Mouse (Mus musculus) forebrain, embryonic 16.5 days (tissue): ENCODE results near the gene Tnfrsf12a. TPM values are rescaled to one million over a fixed set of nuclear protein-coding genes. Genes with fewer than 3 reads are reported as not detected.

Experiments
- ATAC-seq: fragments of 200-750 bp; cut with Nextera tagmentation; 2 replicates; pipeline ENCODE4 v1.8.0; 2017; ENCODE audit warnings: mild to moderate bottlenecking, moderate library complexity
- H3K27ac ChIP-seq: fragments of 300-500 bp; sonication (generic); 2 replicates; pipeline ENCODE4 v1.5.1; 2014; ENCODE audit warnings: low read length, control low read depth
- H3K27me3 ChIP-seq: fragments of 300-500 bp; sonication (generic); replicated peaks from 2 replicates; pipeline ENCODE4 v1.6.1; 2014; ENCODE audit warnings: low read length; ENCODE audit not compliant: control insufficient read depth, insufficient read depth
- H3K36me3 ChIP-seq: fragments of 300-500 bp; sonication (generic); 2 replicates; pipeline ENCODE4 v1.6.1; 2014; ENCODE audit not compliant: control insufficient read depth, insufficient read depth
- H3K4me1 ChIP-seq: fragments of 300-500 bp; sonication (generic); replicated peaks from 2 replicates; pipeline ENCODE4 v1.6.1; 2014; ENCODE audit warnings: low read length; ENCODE audit not compliant: control insufficient read depth, insufficient read depth
- H3K4me2 ChIP-seq: fragments of 300-500 bp; sonication (generic); 2 replicates; pipeline ENCODE4 v1.6.1; 2014; ENCODE audit warnings: mild to moderate bottlenecking, low read length, control low read depth
- H3K4me3 ChIP-seq: fragments of 300-500 bp; sonication (generic); replicated peaks from 2 replicates; pipeline ENCODE4 v1.5.1; 2014; ENCODE audit warnings: mild to moderate bottlenecking, low read length, control low read depth
- H3K9ac ChIP-seq: fragments of 300-500 bp; sonication (generic); replicated peaks from 2 replicates; pipeline ENCODE4 v1.6.1; 2014; ENCODE audit warnings: low read depth, low read length, control low read depth
- H3K9me3 ChIP-seq: fragments of 300-500 bp; sonication (generic); 2 replicates; pipeline ENCODE4 v1.6.1; 2016; ENCODE audit warnings: low read length; ENCODE audit not compliant: control insufficient read depth
- WGBS: fragments of 180-500 bp; shearing (Covaris S2); extraction: QIAGEN DNeasy Blood & Tissue Kit; methylation state at CpG from one replicate; pipeline ENCODE4 v1.1.7; 2014; 5-methylcytosine and 5-hydroxymethylcytosine counted together
- polyA plus RNA-seq: library from polyadenylated mRNA; unstranded; fragments of >200 nt; fragmentation: Nextera tagmentation; extraction: Ambion mirVana; gene quantifications from 2 replicates; pipeline ENCODE4 v1.2.1, GENCODE M21; 2015

The Tnfrsf12a gene
- polyA plus RNA-seq = 2.9 and 4.8 TPM in 2 replicates

- H3K4me3 ChIP-seq = peak within 1 kb of the TSS; percentile 58
Measured at GRCm38 (mm10) chr17:23677236-23677679, at the start of gene Tnfrsf12a. Tnfrsf12a (minus strand) TSS chr17:23677468.

DNA sequence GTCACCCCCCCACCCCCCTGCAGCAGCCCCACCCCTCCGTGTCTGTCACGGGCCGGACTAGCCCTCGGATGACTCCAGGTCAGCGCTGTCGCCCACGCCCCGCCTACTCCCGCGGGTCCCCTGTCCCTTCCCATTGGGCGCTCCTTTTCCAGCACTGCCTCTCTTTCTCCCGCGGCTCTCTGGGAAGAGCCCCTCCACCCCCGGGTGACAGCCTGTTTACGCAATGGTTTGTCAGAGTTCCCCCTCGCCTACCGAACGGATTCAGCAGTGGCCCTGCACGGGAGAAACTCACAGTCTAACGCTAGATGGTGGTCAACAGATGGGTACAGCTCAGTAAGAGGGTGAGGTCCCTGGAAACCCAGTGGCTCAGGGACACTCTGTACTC lies 49.5 kb upstream of the Tnfrsf12a start:
- Histone ChIP-seq H3K4me1 (peaks cover 6% of the 10 kb centered on the region; the same call in 1 of the 2 replicates), H3K4me2 (peak overlapping the region; percentile 82), H3K27ac (peak overlapping the region; percentile 34; the same call in 1 of the 2 replicates), H3K4me3 (peak overlapping the region; percentile 65), H3K9ac (peak overlapping the region; percentile 55), H3K9me3 (no peaks in the 10 kb centered on the region), H3K27me3 (no peaks in the 10 kb centered on the region), H3K36me3 (no peaks in the 10 kb centered on the region)
- peak; percentile 78 for ATAC-seq
- WGBS = 1% methylated on average over 20 of the region's 20 CpGs

More at GRCm38 (mm10) chr17:23677236-23677679, at the start of gene Tnfrsf12a:
- ATAC-seq = peak; percentile 29; the same call in 1 of the 2 replicates
- Histone ChIP-seq H3K27ac (no peak within 1 kb of the TSS), H3K4me2 (peak within 1 kb of the TSS; percentile 90), H3K36me3 (no peaks in the 10 kb centered on the region), H3K27me3 (peaks cover 41% of the 10 kb centered on the region), H3K4me1 (peaks cover 34% of the 10 kb centered on the region), H3K9ac (peak within 1 kb of the TSS; percentile 59), H3K9me3 (no peaks in the 10 kb centered on the region)
- under 1% methylated on average over 34 of the region's 34 CpGs for WGBS

- peak within 1 kb of the TSS; percentile 34; the same call in 1 of the 2 replicates for H3K27ac ChIP-seq
- H3K27me3 ChIP-seq = no peaks in the 10 kb centered on the region
- 1% methylated on average over 68 of the region's 73 CpGs for WGBS
- H3K4me2 ChIP-seq = peak within 1 kb of the TSS; percentile 82
- H3K9me3 ChIP-seq = no peaks in the 10 kb centered on the region
- peaks cover 6% of the 10 kb centered on the region; the same call in 1 of the 2 replicates for H3K4me1 ChIP-seq
- H3K4me3 ChIP-seq = peak within 1 kb of the TSS; percentile 65
- peak within 1 kb of the TSS; percentile 55 for H3K9ac ChIP-seq
- no peaks in the 10 kb centered on the region for H3K36me3 ChIP-seq
- ATAC-seq = peak; percentile 96
Measured at GRCm38 (mm10) chr17:23725999-23726757, 48.9 kb upstream of the Tnfrsf12a start, which contains the start of gene Pkmyt1. Pkmyt1 (plus strand) TSS chr17:23726336.

DNA sequence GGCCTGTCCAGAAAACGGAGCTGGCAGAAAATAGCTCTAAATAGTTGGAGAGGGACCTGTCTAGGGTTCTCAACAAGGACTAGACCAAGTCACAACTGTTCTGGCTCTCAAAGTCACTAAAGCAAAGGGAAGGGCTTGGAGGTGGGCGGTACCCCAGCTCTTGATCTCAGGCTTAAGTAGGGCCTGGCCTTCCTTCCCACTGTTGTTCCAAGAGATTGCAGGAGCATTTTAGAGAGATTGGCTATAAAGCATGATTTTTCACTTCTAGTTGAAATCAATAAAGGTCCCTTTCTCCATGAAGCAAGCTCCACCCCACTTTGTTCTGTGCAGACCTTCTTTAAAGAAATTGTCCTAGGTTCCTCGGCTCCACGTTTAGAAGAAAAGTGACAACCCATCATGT lies 48.2 kb upstream of the Tnfrsf12a start:
- Histone ChIP-seq H3K4me1 (peaks cover 6% of the 10 kb centered on the region; the same call in 1 of the 2 replicates), H3K4me3 (peak overlapping the region; percentile 65), H3K36me3 (no peaks in the 10 kb centered on the region), H3K9me3 (no peaks in the 10 kb centered on the region), H3K27ac (no peak overlapping the region), H3K27me3 (no peaks in the 10 kb centered on the region), H3K9ac (peak overlapping the region; percentile 43), H3K4me2 (peak overlapping the region; percentile 82)
- WGBS = 67% methylated on average over 4 of the region's 4 CpGs
- no peak for ATAC-seq

DNA sequence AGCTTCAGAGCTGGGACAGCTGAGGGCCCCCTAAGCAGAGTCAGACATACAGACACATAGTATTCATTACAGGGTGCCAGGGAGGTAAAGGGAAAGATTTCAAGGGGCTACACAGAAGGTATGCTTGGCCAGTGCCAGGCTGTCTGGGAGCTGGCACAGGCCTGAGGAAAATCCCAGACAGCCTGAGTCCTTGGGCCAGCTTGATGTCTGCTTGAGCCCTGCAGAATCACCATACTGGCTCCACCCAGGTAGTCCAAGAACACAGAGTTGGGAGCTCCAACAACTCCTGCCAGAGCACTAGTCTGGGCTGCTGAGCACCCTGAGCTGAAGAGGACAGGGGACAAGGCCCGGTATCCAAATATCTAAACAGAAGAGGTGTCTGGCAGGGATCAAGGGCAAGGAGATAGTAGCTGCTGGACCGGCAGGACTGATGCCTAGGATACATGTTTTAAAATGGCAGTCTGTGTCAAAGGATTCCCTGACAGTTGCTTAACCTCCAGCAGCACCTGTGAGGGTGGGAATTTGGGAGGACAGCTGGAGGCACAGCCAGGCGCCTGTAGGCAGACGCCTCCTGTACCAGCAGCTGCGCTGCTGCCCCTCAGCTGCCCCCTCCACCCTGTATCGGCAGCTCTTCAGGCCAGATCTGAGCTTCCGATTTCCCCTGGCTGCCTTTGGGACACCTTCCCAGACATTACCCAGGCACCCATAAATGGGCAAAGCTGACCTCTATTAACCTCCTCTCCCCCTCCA lies 45.3 kb upstream of the Tnfrsf12a start, which contains the start of gene 1520401A03Rik:
TSS of gene 1520401A03Rik (minus strand) at position 408 of the 750 bp plus-strand sequence.
- 81% methylated on average over 7 of the region's 7 CpGs for WGBS
- no peak within 1 kb of the TSS for H3K4me3 ChIP-seq
- H3K4me2 ChIP-seq = no peak within 1 kb of the TSS
- no peak for ATAC-seq
- peaks cover 6% of the 10 kb centered on the region; the same call in 1 of the 2 replicates for H3K4me1 ChIP-seq
- H3K9me3 ChIP-seq = no peaks in the 10 kb centered on the region
- no peak within 1 kb of the TSS for H3K9ac ChIP-seq
- no peak within 1 kb of the TSS for H3K27ac ChIP-seq
- H3K27me3 ChIP-seq = no peaks in the 10 kb centered on the region; the same call in 1 of the 2 replicates
- H3K36me3 ChIP-seq = no peaks in the 10 kb centered on the region

DNA sequence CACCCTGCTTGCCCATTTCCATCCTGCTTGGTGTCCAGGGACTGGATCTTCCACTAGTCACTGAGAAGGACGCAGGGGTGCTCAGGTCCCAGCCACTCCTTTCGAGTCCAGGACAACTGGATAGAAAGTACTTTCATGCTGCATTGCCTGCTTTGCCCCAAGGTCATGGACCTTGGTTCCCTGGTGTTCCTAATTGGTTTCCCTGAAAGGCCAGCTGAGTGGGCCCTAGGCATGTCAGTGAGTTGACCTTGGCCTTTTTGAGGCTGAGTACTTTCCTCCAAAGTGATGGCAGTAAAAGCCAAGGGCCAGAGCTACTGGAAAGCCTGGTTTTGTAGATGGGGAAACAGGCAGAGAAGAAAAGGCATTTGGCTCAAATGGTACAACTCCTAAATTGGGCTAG lies 44.6 kb upstream of the Tnfrsf12a start:
- H3K4me1 ChIP-seq = peaks cover 5% of the 10 kb centered on the region; the same call in 1 of the 2 replicates
- WGBS = 86% methylated on average over 2 of the region's 2 CpGs
- H3K4me3 ChIP-seq = no peak overlapping the region
- H3K9me3 ChIP-seq = no peaks in the 10 kb centered on the region
- no peaks in the 10 kb centered on the region for H3K36me3 ChIP-seq
- no peak overlapping the region for H3K9ac ChIP-seq
- H3K27ac ChIP-seq = no peak overlapping the region
- no peak overlapping the region for H3K4me2 ChIP-seq
- ATAC-seq = no peak
- no peaks in the 10 kb centered on the region; the same call in 1 of the 2 replicates for H3K27me3 ChIP-seq

- Histone ChIP-seq H3K36me3 (no peaks in the 10 kb centered on the region), H3K4me1 (no peaks in the 10 kb centered on the region), H3K4me2 (no peak overlapping the region), H3K27ac (no peak overlapping the region), H3K4me3 (no peak overlapping the region), H3K9ac (no peak overlapping the region), H3K27me3 (no peaks in the 10 kb centered on the region; the same call in 1 of the 2 replicates), H3K9me3 (no peaks in the 10 kb centered on the region)
- 25% methylated on average over 1 of the region's 1 CpGs for WGBS
- no peak for ATAC-seq
Measured at GRCm38 (mm10) chr17:23719455-23719854, 42.2 kb upstream of the Tnfrsf12a start.

- Histone ChIP-seq H3K4me1 (no peaks in the 10 kb centered on the region), H3K9ac (no peak overlapping the region), H3K4me2 (no peak overlapping the region), H3K27ac (no peak overlapping the region), H3K9me3 (no peaks in the 10 kb centered on the region), H3K36me3 (no peaks in the 10 kb centered on the region), H3K4me3 (no peak overlapping the region), H3K27me3 (no peaks in the 10 kb centered on the region; the same call in 1 of the 2 replicates)
- 40% methylated on average over 2 of the region's 2 CpGs for WGBS
- ATAC-seq = no peak
Measured at GRCm38 (mm10) chr17:23717003-23717402, 39.7 kb upstream of the Tnfrsf12a start.

DNA sequence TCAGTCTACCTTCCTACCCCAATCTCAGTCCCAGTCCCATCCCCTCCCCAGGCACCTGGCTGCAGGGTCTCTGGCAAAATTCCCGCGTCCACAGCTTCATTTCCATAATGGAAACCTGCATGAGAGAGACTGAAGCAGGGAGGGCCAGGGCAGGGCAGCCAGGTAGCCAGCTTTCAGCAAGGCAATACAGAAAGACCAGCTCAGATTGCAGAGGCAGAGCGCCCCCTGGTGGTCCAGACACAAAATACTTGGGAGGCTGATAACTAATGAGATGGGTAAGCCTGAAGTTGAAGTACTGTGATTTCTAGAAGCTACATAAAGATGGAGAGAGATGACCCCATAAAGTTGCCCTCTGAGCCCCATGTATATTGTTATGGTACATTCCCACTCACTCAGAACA lies 28.9 kb upstream of the Tnfrsf12a start:
- Histone ChIP-seq H3K4me2 (no peak overlapping the region), H3K27ac (no peak overlapping the region), H3K9me3 (no peaks in the 10 kb centered on the region), H3K36me3 (no peaks in the 10 kb centered on the region), H3K27me3 (0 out of 2 replicates have a peak, but pooled peaks cover under 1% of the 10 kb centered on the region), H3K4me3 (no peak overlapping the region), H3K4me1 (peaks cover 5% of the 10 kb centered on the region), H3K9ac (no peak overlapping the region)
- 0% methylated on average over 3 of the region's 3 CpGs for WGBS
- ATAC-seq = peak; percentile 55
